Mouse (Mus musculus) gonadal fat pad, adult 2 months (tissue): ENCODE results near the gene Ifit3b. TPM values are rescaled to one million over a fixed set of nuclear protein-coding genes. Genes with fewer than 3 reads are reported as not detected.

Experiments used
- polyA plus RNA-seq: library from polyadenylated mRNA; depleted of rRNA; stranded (reverse); fragments of >200 nt; gene quantifications from 2 replicates; pipeline ENCODE4 v1.2.3, GENCODE M21; 2012; rRNA removed

The Ifit3b gene
- polyA plus RNA-seq, 1 experiment, result 1.1 TPM

Other genes starting within 250 kb of the Ifit3b start
- gene Ch25h, start 132.8 kb upstream of the Ifit3b start, polyA plus RNA-seq, result 34.9 and 119 TPM in 2 replicates
- 25.4 and 31.3 TPM in 2 replicates for gene Lipa, start 80.5 kb upstream of the Ifit3b start, polyA plus RNA-seq
- gene Ifit2, start 57.3 kb upstream of the Ifit3b start, polyA plus RNA-seq, result 1.5 TPM in 2 replicates
- 4.1 TPM in 2 replicates for gene Ifit3, start 24.4 kb upstream of the Ifit3b start, polyA plus RNA-seq
- 0.12 and 0.15 TPM in 2 replicates for gene Ifit1bl1, start 6.0 kb upstream of the Ifit3b start, polyA plus RNA-seq
- gene Ifit1bl2, start 32.8 kb downstream of the Ifit3b start, polyA plus RNA-seq, result 0.03 and 0.10 TPM in 2 replicates
- gene Ifit1, start 32.9 kb downstream of the Ifit3b start, polyA plus RNA-seq, result 2.3 and 2.6 TPM in 2 replicates
- 10.6 and 18.0 TPM in 2 replicates for gene Slc16a12, start 139.3 kb downstream of the Ifit3b start, polyA plus RNA-seq